Mouse (Mus musculus) forebrain, embryonic 11.5 days (tissue): ENCODE data around the gene Ddx19b. TPM values are rescaled to one million over a fixed set of nuclear protein-coding genes. Genes with fewer than 3 reads are reported as not detected.

Experiments used
- ATAC-seq: fragments of 200-750 bp; cut with Nextera tagmentation; replicated peaks from 2 replicates; pipeline ENCODE4 v1.8.0; 2017; ENCODE audit warnings: moderate TSS enrichment; ENCODE audit not compliant: low FRiP score
- DNase-seq: peaks from one replicate; pipeline ENCODE4 v3.0.0-alpha.2; 2017; ENCODE audit warnings: low spot score
- H3K27ac ChIP-seq: fragments of 300-500 bp; sonication (generic); 2 replicates; pipeline ENCODE4 v1.5.1; 2014; ENCODE audit warnings: low read depth, low read length
- H3K27me3 ChIP-seq: fragments of 300-500 bp; sonication (generic); 2 replicates; pipeline ENCODE4 v1.6.1; 2014; ENCODE audit warnings: mild to moderate bottlenecking, low read length, mixed read lengths; ENCODE audit not compliant: control insufficient read depth, insufficient read depth
- H3K36me3 ChIP-seq: fragments of 300-500 bp; sonication (generic); 2 replicates; pipeline ENCODE4 v1.6.1; 2014; ENCODE audit warnings: mild to moderate bottlenecking, low read length, moderate library complexity, mixed read lengths; ENCODE audit not compliant: control insufficient read depth, insufficient read depth
- H3K4me1 ChIP-seq: fragments of 300-500 bp; sonication (generic); replicated peaks from 2 replicates; pipeline ENCODE4 v1.6.1; 2014; ENCODE audit warnings: low read length, mixed read lengths; ENCODE audit not compliant: control insufficient read depth, insufficient read depth
- H3K4me2 ChIP-seq: fragments of 300-500 bp; sonication (generic); 2 replicates; pipeline ENCODE4 v1.6.1; 2014; ENCODE audit warnings: low read depth, mild to moderate bottlenecking, low read length, moderate library complexity, mixed read lengths; ENCODE audit not compliant: severe bottlenecking
- H3K4me3 ChIP-seq: fragments of 300-500 bp; sonication (generic); 2 replicates; pipeline ENCODE4 v1.5.1; 2014; ENCODE audit warnings: low read depth, low read length
- H3K9ac ChIP-seq: fragments of 300-500 bp; sonication (generic); 2 replicates; pipeline ENCODE4 v1.6.1; 2014; ENCODE audit warnings: low read length
- H3K9me3 ChIP-seq: fragments of 300-500 bp; sonication (generic); 2 replicates; pipeline ENCODE4 v1.6.1; 2016; ENCODE audit warnings: low read length, mixed read lengths; ENCODE audit not compliant: control insufficient read depth
- WGBS: fragments of 180-500 bp; shearing (Covaris S2); extraction: QIAGEN DNeasy Blood & Tissue Kit; methylation state at CpG from one replicate; pipeline ENCODE4 v1.1.7; 2014; 5-methylcytosine and 5-hydroxymethylcytosine counted together
- microRNA-seq: library from miRNA; unstranded; fragments of <30 nt; microRNA quantifications from one replicate; pipeline ENCODE4, GENCODE M21; 2016; ENCODE audit not compliant: insufficient number of aligned reads
- polyA plus RNA-seq: library from polyadenylated mRNA; unstranded; fragments of >200 nt; fragmentation: Nextera tagmentation; extraction: Ambion mirVana; gene quantifications from 2 replicates; pipeline ENCODE4 v1.2.1, GENCODE M21; 2014

The Ddx19b gene
- polyA plus RNA-seq, 1 experiment from 2014 or later: 10.2 TPM

DNA sequence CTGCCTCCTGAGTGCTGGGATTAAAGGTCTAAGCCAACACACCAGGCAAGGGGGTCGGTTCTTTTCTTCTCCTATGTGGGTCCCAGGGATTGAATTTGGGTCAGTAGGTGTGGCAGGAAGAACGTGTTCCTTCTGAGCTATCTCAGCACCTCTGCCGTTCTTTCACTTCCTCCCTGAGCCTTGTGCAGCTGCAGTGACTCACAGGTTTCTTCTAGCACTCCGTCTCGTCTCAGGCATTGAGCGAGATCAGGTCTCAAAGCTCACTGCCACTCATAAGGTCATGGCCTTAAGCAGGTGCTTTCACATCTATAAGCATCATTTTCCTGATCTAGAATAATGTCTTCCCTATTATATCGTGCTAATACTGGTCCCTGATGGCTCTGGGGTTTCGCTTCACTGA is 76.8 kb downstream of the Ddx19b start:
- H3K4me2 ChIP-seq: no peak overlapping the region
- no peaks in the 10 kb centered on the region; the same call in 1 of the 2 replicates for H3K36me3 ChIP-seq
- no peak for ATAC-seq
- no peak overlapping the region for H3K27ac ChIP-seq
- 86% methylated on average over 8 of the region's 8 CpGs for WGBS
- no peaks in the 10 kb centered on the region for H3K27me3 ChIP-seq
- no peak overlapping the region for H3K4me3 ChIP-seq
- DNase-seq: no peak
- no peak overlapping the region for H3K9ac ChIP-seq
- no peaks in the 10 kb centered on the region for H3K9me3 ChIP-seq
- no peaks in the 10 kb centered on the region for H3K4me1 ChIP-seq

Small RNA genes within 50 kb of the gene (microRNA-seq; reads per million reads assigned to microRNA genes)
- gene Gm24103 (not detected), gene Mir3473d (2.5 reads per million)

Other genes starting within 250 kb of the Ddx19b start
- 0.25 and 0.29 TPM in 2 replicates for gene Il34, start 225.8 kb downstream of the Ddx19b start, polyA plus RNA-seq
- 63.9 and 64.3 TPM in 2 replicates for gene Cog4, start 185.2 kb downstream of the Ddx19b start, polyA plus RNA-seq
- 231 and 232 TPM in 2 replicates for gene Sf3b3, start 185.0 kb downstream of the Ddx19b start, polyA plus RNA-seq
- gene Fuk, start 129.3 kb downstream of the Ddx19b start, polyA plus RNA-seq: 9.5 and 11.1 TPM in 2 replicates
- 16.0 and 16.5 TPM in 2 replicates for gene St3gal2, start 111.8 kb downstream of the Ddx19b start, polyA plus RNA-seq
- gene Ddx19a, start 34.0 kb downstream of the Ddx19b start, polyA plus RNA-seq: 36.2 and 37.3 TPM in 2 replicates
- 79.0 and 91.7 TPM in 2 replicates for gene Aars, start 1.4 kb upstream of the Ddx19b start, polyA plus RNA-seq
- gene Exosc6, start 24.6 kb upstream of the Ddx19b start, polyA plus RNA-seq: 10.8 and 13.1 TPM in 2 replicates
- 0.36 and 0.49 TPM in 2 replicates for gene Clec18a, start 60.7 kb upstream of the Ddx19b start, polyA plus RNA-seq
- gene Pdpr, start 62.9 kb upstream of the Ddx19b start, polyA plus RNA-seq: 7.4 and 8.5 TPM in 2 replicates
- 76.7 and 80.0 TPM in 2 replicates for gene Glg1, start 227.5 kb upstream of the Ddx19b start, polyA plus RNA-seq